Mouse (Mus musculus) intestine, embryonic 14.5 days (tissue): ENCODE data around the gene Csad. TPM values are rescaled to one million over a fixed set of nuclear protein-coding genes. Genes with fewer than 3 reads are reported as not detected.

ENCODE experiments used
- ATAC-seq: fragments of 200-750 bp; cut with Nextera tagmentation; replicated peaks from 2 replicates; pipeline ENCODE4 v1.8.0; 2017; ENCODE audit warnings: low read depth, moderate number of reproducible peaks, moderate TSS enrichment, moderate library complexity; ENCODE audit not compliant: low FRiP score, low TSS enrichment
- DNase-seq: peaks from one replicate; pipeline ENCODE4 v3.0.0-alpha.2; 2018; ENCODE audit warnings: low spot score
- H3K27ac ChIP-seq: fragments of 300-500 bp; sonication (generic); 2 replicates; pipeline ENCODE4 v1.5.1; 2014; ENCODE audit warnings: low read depth, mild to moderate bottlenecking, control low read depth
- H3K27me3 ChIP-seq: fragments of 300-500 bp; sonication (generic); replicated peaks from 2 replicates; pipeline ENCODE4 v1.6.1; 2014; ENCODE audit warnings: low read length, control low read depth; ENCODE audit not compliant: control insufficient read depth, insufficient read depth
- H3K36me3 ChIP-seq: fragments of 300-500 bp; sonication (generic); 2 replicates; pipeline ENCODE4 v1.6.1; 2014; ENCODE audit warnings: low read length, control low read depth; ENCODE audit not compliant: control insufficient read depth, insufficient read depth
- H3K4me1 ChIP-seq: fragments of 300-500 bp; sonication (generic); replicated peaks from 2 replicates; pipeline ENCODE4 v1.6.1; 2014; ENCODE audit warnings: low read length, control low read depth, mixed read lengths; ENCODE audit not compliant: control insufficient read depth, insufficient read depth
- H3K4me2 ChIP-seq: fragments of 300-500 bp; sonication (generic); 2 replicates; pipeline ENCODE4 v1.6.1; 2014; ENCODE audit warnings: low read length
- H3K4me3 ChIP-seq: fragments of 300-500 bp; sonication (generic); 2 replicates; pipeline ENCODE4 v1.5.1; 2014; ENCODE audit warnings: low read depth, low read length, control low read depth, mixed read lengths
- H3K9ac ChIP-seq: fragments of 300-500 bp; sonication (generic); 2 replicates; pipeline ENCODE4 v1.6.1; 2014; ENCODE audit warnings: mild to moderate bottlenecking, low read length
- H3K9me3 ChIP-seq: fragments of 300-500 bp; sonication (generic); 2 replicates; pipeline ENCODE4 v1.6.1; 2016; ENCODE audit warnings: low read length, control low read depth; ENCODE audit not compliant: control insufficient read depth
- WGBS: fragments of 180-500 bp; shearing (Covaris S2); extraction: QIAGEN DNeasy Blood & Tissue Kit; methylation state at CpG from one replicate; pipeline ENCODE4 v1.1.7; 2014; 5-methylcytosine and 5-hydroxymethylcytosine counted together
- polyA plus RNA-seq: library from polyadenylated mRNA; unstranded; fragments of >200 nt; fragmentation: Nextera tagmentation; extraction: Ambion mirVana; gene quantifications from 2 replicates; pipeline ENCODE4 v1.2.1, GENCODE M21; 2014

The Csad gene
- polyA plus RNA-seq, 1 experiment from 2014 or later = 52.3 TPM

DNA sequence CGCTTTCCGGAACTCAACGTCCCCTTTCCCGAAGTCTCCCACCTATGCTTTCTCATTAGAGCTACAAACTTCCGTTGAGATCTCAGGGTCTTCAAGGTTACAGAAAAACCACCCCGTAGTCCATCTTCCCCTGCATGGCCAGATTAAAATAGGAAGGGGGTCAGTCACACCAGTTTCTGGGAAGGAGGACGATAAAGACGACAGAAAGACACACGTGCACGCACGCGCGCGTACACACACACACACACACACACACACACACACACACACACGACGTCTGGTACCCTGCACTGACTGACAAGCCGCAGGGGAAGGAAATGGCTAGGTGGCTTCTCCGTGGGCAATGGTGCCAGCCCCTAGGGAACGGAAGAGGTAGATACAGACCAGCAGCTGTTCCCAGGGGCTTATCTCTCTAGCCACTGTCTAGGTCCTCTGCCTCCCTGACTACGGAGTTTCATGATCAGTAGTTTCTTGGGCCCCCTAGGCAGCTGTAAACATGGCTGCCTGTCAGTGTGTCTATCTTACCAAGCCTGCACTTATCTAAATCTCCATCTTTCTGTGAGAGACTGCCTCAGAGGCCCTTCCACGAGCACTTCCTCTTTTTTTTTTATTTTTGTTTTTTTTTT is 20.6 kb upstream of the Csad start:
- WGBS = 14% methylated on average over 21 of the region's 21 CpGs
- no peaks in the 10 kb centered on the region for H3K4me1 ChIP-seq
- H3K27ac ChIP-seq = no peak overlapping the region
- H3K4me2 ChIP-seq = peak overlapping the region; percentile 82
- DNase-seq (peak; percentile 52), ATAC-seq (no peak)
- H3K36me3 ChIP-seq = no peaks in the 10 kb centered on the region
- H3K9ac ChIP-seq = peak overlapping the region; percentile 37
- H3K9me3 ChIP-seq = no peaks in the 10 kb centered on the region
- peaks cover 11% of the 10 kb centered on the region for H3K27me3 ChIP-seq
- peak overlapping the region; percentile 36 for H3K4me3 ChIP-seq

DNA sequence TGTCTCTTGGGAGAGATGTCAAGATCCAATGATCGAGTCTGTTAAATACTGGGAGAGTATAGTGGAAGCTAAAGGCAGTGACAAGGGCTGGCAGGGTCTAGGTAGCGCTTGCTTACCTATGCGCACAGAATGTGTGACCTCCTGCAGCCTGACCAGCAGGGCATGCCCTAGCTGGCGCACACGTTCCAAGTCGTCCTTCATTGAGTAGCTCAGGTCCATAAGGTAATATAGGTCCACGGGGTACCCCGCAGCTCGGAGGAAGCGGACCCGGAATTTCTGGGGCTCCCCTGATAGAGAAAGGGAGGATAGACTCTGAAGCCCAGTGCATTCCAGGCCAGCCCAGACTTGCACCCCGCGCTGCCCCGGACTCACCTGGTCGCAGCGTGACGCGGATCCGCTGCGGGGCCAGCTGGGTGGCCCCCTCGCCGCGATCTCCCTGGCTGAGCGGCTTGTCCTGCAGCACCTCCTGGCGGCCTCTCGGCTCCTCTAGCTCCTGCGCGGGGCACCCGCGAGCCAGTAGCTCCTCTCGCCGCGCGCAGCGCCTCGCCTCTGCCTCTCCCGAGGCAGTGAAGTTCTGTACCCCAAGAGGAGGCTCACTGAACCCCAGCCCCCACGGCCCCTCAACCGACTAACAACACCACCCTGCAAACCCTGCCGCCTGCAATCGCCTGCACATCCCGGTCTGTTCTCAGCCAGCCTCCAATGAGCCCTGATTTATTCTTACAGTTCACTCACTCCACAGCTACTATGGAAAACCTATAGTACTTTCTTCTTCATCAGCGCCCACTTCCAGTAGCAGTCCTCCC is 19.9 kb upstream of the Csad start:
- ATAC-seq = peak; percentile 87

DNA sequence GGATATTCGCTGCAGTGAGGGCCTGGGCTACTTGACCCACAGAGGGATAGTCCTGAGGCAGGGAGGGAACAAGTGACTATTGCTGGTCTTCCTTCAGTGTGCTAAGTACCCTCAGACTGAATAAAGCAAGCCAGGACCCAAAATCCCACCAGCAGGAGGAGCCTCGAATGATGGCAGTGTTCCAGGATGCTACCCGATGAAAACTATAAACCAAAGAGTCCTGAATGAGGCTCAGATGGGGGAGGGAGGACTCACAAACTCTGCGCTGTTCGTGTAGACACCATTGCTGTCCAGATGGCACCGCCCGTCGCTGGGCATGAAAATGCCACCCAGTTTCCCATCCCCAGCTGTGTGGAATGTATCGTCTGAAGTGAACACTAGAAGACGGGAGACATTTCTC is 17.9 kb upstream of the Csad start:
- Histone ChIP-seq H3K9me3 (no peaks in the 10 kb centered on the region), H3K9ac (no peak overlapping the region), H3K36me3 (no peaks in the 10 kb centered on the region), H3K27ac (no peak overlapping the region), H3K27me3 (peaks cover 11% of the 10 kb centered on the region), H3K4me2 (no peak overlapping the region), H3K4me1 (no peaks in the 10 kb centered on the region), H3K4me3 (no peak overlapping the region)
- ATAC-seq (no peak), DNase-seq (peak; percentile 54)
- 59% methylated on average over 10 of the region's 10 CpGs for WGBS

More for the DNA sequence above, 19.9 kb upstream of the Csad start:
- H3K27me3 ChIP-seq = peaks cover 11% of the 10 kb centered on the region
- WGBS = 3% methylated on average over 43 of the region's 43 CpGs
- no peaks in the 10 kb centered on the region for H3K36me3 ChIP-seq
- no peaks in the 10 kb centered on the region for H3K4me1 ChIP-seq
- H3K4me2 ChIP-seq = peak overlapping the region; percentile 82
- H3K9me3 ChIP-seq = no peaks in the 10 kb centered on the region
- peak overlapping the region; percentile 37 for H3K9ac ChIP-seq
- no peak overlapping the region for H3K27ac ChIP-seq
- peak overlapping the region; percentile 36 for H3K4me3 ChIP-seq
- peak; percentile 91 for DNase-seq

DNA sequence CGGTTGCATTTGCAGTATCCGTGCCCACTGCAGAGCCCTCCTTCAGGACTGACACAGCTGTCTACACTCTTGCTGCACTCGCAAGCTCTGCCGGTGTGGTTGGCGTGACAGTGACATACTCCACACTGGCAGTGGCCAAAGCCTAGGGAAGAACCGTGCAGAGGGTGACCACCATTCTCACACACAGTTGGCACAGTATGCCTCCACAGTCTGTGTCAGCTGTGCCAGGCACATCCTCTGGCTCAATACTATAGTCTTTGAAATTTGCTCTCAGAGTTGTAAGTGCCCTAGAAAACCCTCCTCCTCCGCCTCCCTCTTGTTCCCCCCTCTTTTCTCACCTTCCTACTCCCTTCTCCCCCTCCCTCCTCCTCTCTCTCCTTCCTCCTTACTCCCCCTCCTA is 12.8 kb upstream of the Csad start:
- ATAC-seq = 0 out of 2 replicates have a peak, but pooled peaks have one; percentile 28
- no peak for DNase-seq
- H3K9ac ChIP-seq = no peak overlapping the region
- H3K36me3 ChIP-seq = peaks cover 47% of the 10 kb centered on the region
- H3K4me3 ChIP-seq = no peak overlapping the region
- WGBS = 80% methylated on average over 7 of the region's 7 CpGs
- no peak overlapping the region for H3K4me2 ChIP-seq
- no peaks in the 10 kb centered on the region for H3K4me1 ChIP-seq
- H3K27me3 ChIP-seq = no peaks in the 10 kb centered on the region
- H3K27ac ChIP-seq = no peak overlapping the region
- no peaks in the 10 kb centered on the region for H3K9me3 ChIP-seq

DNA sequence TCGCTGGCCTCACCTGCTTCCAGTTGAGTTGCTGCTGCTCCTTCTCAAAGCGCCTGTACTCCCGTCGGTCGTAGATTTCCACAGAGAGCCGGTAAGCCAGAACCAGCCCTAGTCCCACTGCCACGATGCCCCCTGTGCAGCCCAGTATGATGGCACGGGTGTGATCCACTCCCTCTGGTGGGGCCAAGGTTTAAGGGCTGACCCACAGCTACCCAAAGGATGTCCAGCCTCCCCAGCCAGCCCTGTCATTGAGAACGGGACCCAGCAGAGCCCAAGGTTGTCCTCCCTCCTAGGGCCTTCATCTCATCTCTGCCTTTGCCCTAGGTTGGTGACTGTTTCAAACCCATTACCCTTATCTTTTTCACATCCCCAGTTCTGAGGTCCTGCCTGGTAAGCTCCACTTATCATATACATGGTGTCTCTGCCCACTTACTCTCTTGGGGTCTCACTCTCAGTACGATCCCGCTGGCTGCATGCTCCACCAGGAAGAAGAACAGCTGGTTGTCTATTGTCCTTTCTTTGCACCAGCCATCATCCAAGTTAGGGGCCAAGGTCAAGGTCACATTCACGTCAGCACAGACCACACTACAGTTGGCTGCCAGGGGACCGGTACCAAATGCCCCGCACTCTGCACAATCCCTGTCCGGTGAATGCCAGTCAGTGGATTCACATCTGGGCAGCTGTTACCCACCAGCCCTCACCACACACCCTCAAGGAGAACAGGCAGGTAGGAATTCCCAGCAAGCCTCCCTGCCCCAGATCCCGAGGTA is 12.1 kb upstream of the Csad start:
- H3K9me3 ChIP-seq = no peaks in the 10 kb centered on the region
- no peak overlapping the region for H3K4me3 ChIP-seq
- no peaks in the 10 kb centered on the region for H3K4me1 ChIP-seq
- 0 out of 2 replicates have a peak, but pooled peaks have one; percentile 4 for ATAC-seq
- DNase-seq = peak; percentile 51
- H3K27ac ChIP-seq = no peak overlapping the region
- no peak overlapping the region for H3K9ac ChIP-seq
- H3K36me3 ChIP-seq = peaks cover 54% of the 10 kb centered on the region
- 79% methylated on average over 16 of the region's 16 CpGs for WGBS
- no peak overlapping the region for H3K4me2 ChIP-seq
- no peaks in the 10 kb centered on the region for H3K27me3 ChIP-seq

DNA sequence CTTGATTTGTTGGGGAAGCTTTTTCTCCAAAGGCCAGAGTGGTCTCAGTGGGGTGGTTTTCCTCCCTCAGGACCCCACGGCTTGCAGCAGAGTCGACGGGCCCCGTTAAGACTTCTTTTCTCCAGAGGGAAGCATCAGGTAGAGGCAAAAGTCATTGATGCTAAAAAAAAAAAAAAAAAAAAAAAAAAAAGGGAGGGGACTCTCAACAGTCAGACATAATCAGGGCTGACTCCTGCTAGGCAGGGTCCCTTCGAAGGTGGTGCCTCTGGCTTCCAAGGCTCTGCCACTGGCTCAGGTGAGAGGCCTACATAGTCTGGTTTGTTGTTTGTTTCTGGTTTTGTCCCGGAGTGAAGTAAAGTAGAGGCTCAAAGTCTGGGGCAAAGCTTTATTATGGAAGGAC is 11.1 kb upstream of the Csad start:
- peaks cover 61% of the 10 kb centered on the region for H3K36me3 ChIP-seq
- WGBS = 75% methylated on average over 6 of the region's 6 CpGs
- H3K27ac ChIP-seq = no peak overlapping the region

DNA sequence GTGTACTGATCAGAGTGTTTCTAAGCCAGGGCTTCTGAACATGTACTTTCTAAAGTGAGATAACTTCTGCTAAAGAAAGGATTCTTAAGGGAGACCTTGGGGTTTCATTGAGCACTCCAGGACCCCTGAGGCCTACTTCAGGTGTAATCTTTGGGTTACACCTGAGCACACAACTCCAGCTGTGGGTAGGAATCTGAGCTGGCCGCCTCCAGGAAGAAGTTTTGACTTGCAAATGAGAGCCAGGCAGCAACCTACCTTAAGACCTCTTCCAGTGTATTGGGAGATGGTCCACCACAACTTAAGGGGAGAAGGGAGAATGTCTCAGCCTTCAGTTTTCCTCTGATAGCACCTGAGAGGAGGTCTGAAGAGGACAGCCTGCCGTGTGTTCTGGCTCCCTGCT is 9.6 kb upstream of the Csad start:
- no peak overlapping the region for H3K4me3 ChIP-seq
- DNase-seq (no peak), ATAC-seq (no peak)
- peaks cover 75% of the 10 kb centered on the region for H3K36me3 ChIP-seq
- no peaks in the 10 kb centered on the region for H3K4me1 ChIP-seq
- no peak overlapping the region for H3K27ac ChIP-seq
- WGBS = 54% methylated on average over 2 of the region's 2 CpGs
- H3K27me3 ChIP-seq = no peaks in the 10 kb centered on the region
- no peak overlapping the region for H3K9ac ChIP-seq
- no peak overlapping the region for H3K4me2 ChIP-seq
- H3K9me3 ChIP-seq = no peaks in the 10 kb centered on the region

More for the DNA sequence above, 11.1 kb upstream of the Csad start:
- no peaks in the 10 kb centered on the region for H3K4me1 ChIP-seq
- no peak overlapping the region for H3K4me3 ChIP-seq
- DNase-seq (no peak), ATAC-seq (no peak)
- H3K9me3 ChIP-seq = no peaks in the 10 kb centered on the region
- H3K9ac ChIP-seq = no peak overlapping the region
- no peak overlapping the region for H3K4me2 ChIP-seq
- no peaks in the 10 kb centered on the region for H3K27me3 ChIP-seq

DNA sequence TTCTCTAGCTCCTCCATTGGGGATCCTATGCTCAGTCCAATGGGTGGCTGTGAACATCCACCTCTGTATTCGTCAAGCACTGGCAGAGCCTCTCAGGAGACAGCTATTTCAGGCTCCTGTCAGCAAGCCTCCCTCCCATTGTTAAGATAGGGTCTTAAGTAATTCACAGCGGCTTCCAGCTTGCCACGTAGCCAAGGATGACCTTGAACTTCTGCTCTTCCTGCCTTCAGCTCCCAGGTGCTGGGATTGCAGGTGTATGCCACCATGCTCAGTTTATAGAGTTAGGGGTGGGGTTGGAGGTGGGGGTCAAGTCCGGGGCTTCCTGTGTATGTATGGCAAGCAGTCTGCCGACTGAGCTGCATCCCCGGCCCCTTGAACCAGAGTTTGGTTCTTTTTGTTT is 7.4 kb upstream of the Csad start:
- Histone ChIP-seq H3K27me3 (no peaks in the 10 kb centered on the region), H3K36me3 (peaks cover 92% of the 10 kb centered on the region), H3K4me3 (no peak overlapping the region), H3K4me1 (peaks cover 7% of the 10 kb centered on the region; the same call in 1 of the 2 replicates), H3K4me2 (no peak overlapping the region), H3K27ac (no peak overlapping the region), H3K9me3 (no peaks in the 10 kb centered on the region), H3K9ac (no peak overlapping the region)
- ATAC-seq (no peak), DNase-seq (no peak)
- WGBS = 73% methylated on average over 6 of the region's 6 CpGs
